Mouse (Mus musculus) v-Abl transformed pro-B cells (cell line): ENCODE data around the gene Hist1h2bn.

Source experiments
- in situ Hi-C, 2 experiments: fragments of 400-800 bp; cut with MboI; formaldehyde crosslinking; loops; one replicate each; pipeline ENCODE4 v1.15.1; 2025; ENCODE audit not compliant: unreplicated experiment in 2 of 2

Hist1h2bn gene

GRCm38 (mm10) chr13:21722373-21722925 lies 31.5 kb upstream of the Hist1h2bn start:
- in situ Hi-C loops, result loop anchor here (5.0 to 25.0 kb wide), 3 partner anchors 210 to 1715 kb away; partner anchors contain the start of gene Gm11273 (in 1 of the 2)

- in situ Hi-C loops, result loop anchor here (5.0 to 25.0 kb wide), 3 partner anchors 211 to 1714 kb away; partner anchors contain the start of gene Gm11273 (in 1 of the 2)
Measured at GRCm38 (mm10) chr13:21722993-21723836, 30.7 kb upstream of the Hist1h2bn start.

GRCm38 (mm10) chr13:21727948-21728572 lies 25.9 kb upstream of the Hist1h2bn start:
- in situ Hi-C loops, result loop anchor here (5.0 to 25.0 kb wide), 6 partner anchors 791 to 1641 kb away; partner anchors contain the start of gene Elmo1 (in 2 of the 2)

- in situ Hi-C loops, result loop anchor here (5.0 to 25.0 kb wide), 6 partner anchors 792 to 1642 kb away; partner anchors contain the start of gene Elmo1 (in 2 of the 2)
Measured at GRCm38 (mm10) chr13:21729544-21729943, 24.4 kb upstream of the Hist1h2bn start.

GRCm38 (mm10) chr13:21733466-21733865 lies 20.5 kb upstream of the Hist1h2bn start:
- in situ Hi-C loops, result loop anchor here (5.0 to 25.0 kb wide), 10 partner anchors 51 to 1646 kb away; partner anchors contain the start of genes Elmo1 (in 2 of the 2), Hist1h1b (in 1 of the 2), Hist1h2an (in 1 of the 2) and Hist1h2bp (in 1 of the 2)

- in situ Hi-C loops, result loop anchor here (5.0 to 25.0 kb wide), 10 partner anchors 51 to 1647 kb away; partner anchors contain the start of genes Elmo1 (in 2 of the 2), Hist1h1b (in 1 of the 2), Hist1h2an (in 1 of the 2) and Hist1h2bp (in 1 of the 2)
Measured at GRCm38 (mm10) chr13:21734010-21734905, 19.7 kb upstream of the Hist1h2bn start.

GRCm38 (mm10) chr13:21734906-21735767 lies 18.8 kb upstream of the Hist1h2bn start, which contains the start of gene Hist1h4j:
Gene Hist1h4j (plus strand): TSS chr13:21735064.
- in situ Hi-C loops, result loop anchor here (5.0 to 25.0 kb wide), 10 partner anchors 50 to 1648 kb away; partner anchors contain the start of genes Elmo1 (in 2 of the 2), Hist1h1b (in 1 of the 2), Hist1h2an (in 1 of the 2) and Hist1h2bp (in 1 of the 2)

- in situ Hi-C loops, result loop anchor here (25.0 kb wide), 5 partner anchors 808 to 1658 kb away; partner anchors contain the start of gene Elmo1 (in 2 of the 2)
Measured at GRCm38 (mm10) chr13:21745006-21745405, 8.9 kb upstream of the Hist1h2bn start.

GRCm38 (mm10) chr13:21749387-21750158 lies 4.3 kb upstream of the Hist1h2bn start:
- in situ Hi-C loops, result loop anchor here (10.0 to 25.0 kb wide), 6 partner anchors 812 to 1805 kb away; partner anchors contain the start of genes Elmo1 (in 2 of the 2), Hist1h1d (in 1 of the 2) and Hist1h4f (in 1 of the 2)

GRCm38 (mm10) chr13:21750159-21751017 lies 3.5 kb upstream of the Hist1h2bn start, which contains the start of gene Hist1h4k:
Gene Hist1h4k (minus strand): TSS chr13:21750505.
- in situ Hi-C loops, result loop anchor here in 1 of 2 experiments (10.0 kb wide), 1 partner anchor 1804 kb away; the partner anchor contains the start of genes Hist1h1d and Hist1h4f

- in situ Hi-C loops, result loop anchor here in 1 of 2 experiments (10.0 kb wide), 1 partner anchor 1803 kb away; the partner anchor contains the start of genes Hist1h1d and Hist1h4f
Measured at GRCm38 (mm10) chr13:21751417-21751816, 2.5 kb upstream of the Hist1h2bn start.

GRCm38 (mm10) chr13:21751827-21752226 lies 2.1 kb upstream of the Hist1h2bn start:
- in situ Hi-C loops, result loop anchor here in 1 of 2 experiments (10.0 kb wide), 1 partner anchor 1803 kb away; the partner anchor contains the start of genes Hist1h1d and Hist1h4f

- in situ Hi-C loops, result loop anchor here in 1 of 2 experiments (10.0 kb wide), 1 partner anchor 1802 kb away; the partner anchor contains the start of genes Hist1h1d and Hist1h4f
Measured at GRCm38 (mm10) chr13:21752356-21752755, 1.6 kb upstream of the Hist1h2bn start.

GRCm38 (mm10) chr13:21753051-21753523 lies 836 bp upstream of the Hist1h2bn start:
- in situ Hi-C loops, result loop anchor here in 1 of 2 experiments (10.0 kb wide), 1 partner anchor 1802 kb away; the partner anchor contains the start of genes Hist1h1d and Hist1h4f

GRCm38 (mm10) chr13:21754294-21755001 lies 525 bp downstream of the Hist1h2bn start:
- in situ Hi-C loops, result loop anchor here in 1 of 2 experiments (10.0 kb wide), 1 partner anchor 1800 kb away; the partner anchor contains the start of genes Hist1h1d and Hist1h4f
